Mouse (Mus musculus): ENCODE results near the gene Gm42674. TPM values are rescaled to one million over a fixed set of nuclear protein-coding genes. Genes with fewer than 3 reads are reported as not detected.

Gene Gm42674
- total and polyA plus RNA-seq, 2 experiments from 2014 or later = not detected

GRCm38 (mm10) chr3:90640981-90641380 lies 39.3 kb downstream of the Gm42674 start:
- Histone ChIP-seq H3K4me3 (ENCODE audit: low read depth, low read length) (no peak overlapping the region), H3K4me2 (ENCODE audit: low read depth, low read length) (no peak overlapping the region), H3K9ac (replicated peaks; ENCODE audit: low read depth, low read length) (no peak overlapping the region), H3K27me3 (ENCODE audit: control insufficient read depth, insufficient read depth, low read length) (no peaks in the 10 kb centered on the region), H3K27ac (ENCODE audit: low read depth) (no peak overlapping the region), H3K9me3 (replicated peaks; ENCODE audit: control insufficient read depth, low read length) (no peaks in the 10 kb centered on the region), H3K4me1 (ENCODE audit: control insufficient read depth, insufficient read depth) (no peaks in the 10 kb centered on the region), H3K36me3 (replicated peaks; ENCODE audit: control insufficient read depth, insufficient read depth, low read length) (no peaks in the 10 kb centered on the region)
- DNase-seq (ENCODE audit: low spot score) (no peak), ATAC-seq (ENCODE audit: insufficient read depth, low read depth) (no peak)
- 66% methylated on average over 7 of the region's 7 CpGs for WGBS
- no peak for TF ChIP-seq EP300 (IDR thresholded peaks at IDR 0.05; ENCODE audit: low read depth)

GRCm38 (mm10) chr3:90644220-90644619 lies 42.5 kb downstream of the Gm42674 start:
- DNase-seq (ENCODE audit: low spot score) (no peak), ATAC-seq (ENCODE audit: insufficient read depth, low read depth) (no peak)

GRCm38 (mm10) chr3:90647291-90647690 lies 45.6 kb downstream of the Gm42674 start:
- Histone ChIP-seq H3K36me3 (replicated peaks; ENCODE audit: control insufficient read depth, insufficient read depth, low read length) (no peaks in the 10 kb centered on the region), H3K4me3 (ENCODE audit: low read depth, low read length) (no peak overlapping the region), H3K9me3 (replicated peaks; ENCODE audit: control insufficient read depth, low read length) (no peaks in the 10 kb centered on the region), H3K4me1 (ENCODE audit: control insufficient read depth, insufficient read depth) (no peaks in the 10 kb centered on the region), H3K9ac (replicated peaks; ENCODE audit: low read depth, low read length) (no peak overlapping the region), H3K27me3 (ENCODE audit: control insufficient read depth, insufficient read depth, low read length) (no peaks in the 10 kb centered on the region), H3K4me2 (ENCODE audit: low read depth, low read length) (no peak overlapping the region), H3K27ac (ENCODE audit: low read depth) (no peak overlapping the region)
- DNase-seq (ENCODE audit: low spot score) (no peak), ATAC-seq (ENCODE audit: insufficient read depth, low read depth) (no peak)
- TF ChIP-seq CTCF (IDR thresholded peaks at IDR 0.05; ENCODE audit: low read depth) (no peak), EP300 (IDR thresholded peaks at IDR 0.05; ENCODE audit: low read depth) (no peak)
- 61% methylated on average over 1 of the region's 1 CpGs for WGBS

More at GRCm38 (mm10) chr3:90644220-90644619, 42.5 kb downstream of the Gm42674 start:
- Histone ChIP-seq H3K4me2 (ENCODE audit: low read depth, low read length) (no peak overlapping the region), H3K27ac (ENCODE audit: low read depth) (no peak overlapping the region), H3K9ac (replicated peaks; ENCODE audit: low read depth, low read length) (no peak overlapping the region), H3K36me3 (replicated peaks; ENCODE audit: control insufficient read depth, insufficient read depth, low read length) (no peaks in the 10 kb centered on the region), H3K4me1 (ENCODE audit: control insufficient read depth, insufficient read depth) (no peaks in the 10 kb centered on the region), H3K9me3 (replicated peaks; ENCODE audit: control insufficient read depth, low read length) (no peaks in the 10 kb centered on the region), H3K4me3 (ENCODE audit: low read depth, low read length) (no peak overlapping the region), H3K27me3 (ENCODE audit: control insufficient read depth, insufficient read depth, low read length) (no peaks in the 10 kb centered on the region)
- WGBS = 41% methylated on average over 3 of the region's 3 CpGs
- TF ChIP-seq CTCF (IDR thresholded peaks at IDR 0.05; ENCODE audit: low read depth) (peak; percentile 47), EP300 (IDR thresholded peaks at IDR 0.05; ENCODE audit: low read depth) (no peak)

- ATAC-seq (ENCODE audit: insufficient read depth, low read depth) = no peak
- no peaks in the 10 kb centered on the region for H3K27me3 ChIP-seq (ENCODE audit: control insufficient read depth, insufficient read depth, low read length)
- H3K27ac ChIP-seq (ENCODE audit: low read depth) = no peak overlapping the region
- H3K4me1 ChIP-seq (ENCODE audit: control insufficient read depth, insufficient read depth) = no peaks in the 10 kb centered on the region
- H3K4me2 ChIP-seq (ENCODE audit: low read depth, low read length) = no peak overlapping the region
- no peak for TF ChIP-seq CTCF (IDR thresholded peaks at IDR 0.05; ENCODE audit: low read depth)
- no peak for TF ChIP-seq EP300 (IDR thresholded peaks at IDR 0.05; ENCODE audit: low read depth)
- H3K9ac ChIP-seq (replicated peaks; ENCODE audit: low read depth, low read length) = no peak overlapping the region
- H3K4me3 ChIP-seq (ENCODE audit: low read depth, low read length) = no peak overlapping the region
- no peak for DNase-seq (ENCODE audit: low spot score)
- no peaks in the 10 kb centered on the region for H3K36me3 ChIP-seq (replicated peaks; ENCODE audit: control insufficient read depth, insufficient read depth, low read length)
- no peaks in the 10 kb centered on the region for H3K9me3 ChIP-seq (replicated peaks; ENCODE audit: control insufficient read depth, low read length)
These were observed 47.3 kb downstream of the Gm42674 start for GRCm38 (mm10) chr3:90648981-90649380.

- no peak overlapping the region for H3K9ac ChIP-seq (replicated peaks; ENCODE audit: low read depth, low read length)
- no peak for DNase-seq (ENCODE audit: low spot score)
- no peak overlapping the region for H3K4me2 ChIP-seq (ENCODE audit: low read depth, low read length)
- no peaks in the 10 kb centered on the region for H3K27me3 ChIP-seq (ENCODE audit: control insufficient read depth, insufficient read depth, low read length)
- WGBS = 76% methylated on average over 2 of the region's 2 CpGs
- no peak overlapping the region for H3K4me3 ChIP-seq (ENCODE audit: low read depth, low read length)
- TF ChIP-seq EP300 (IDR thresholded peaks at IDR 0.05; ENCODE audit: low read depth) = no peak
- TF ChIP-seq CTCF (IDR thresholded peaks at IDR 0.05; ENCODE audit: low read depth) = no peak
- ATAC-seq (ENCODE audit: insufficient read depth, low read depth) = no peak
- no peaks in the 10 kb centered on the region for H3K4me1 ChIP-seq (ENCODE audit: control insufficient read depth, insufficient read depth)
- no peak overlapping the region for H3K27ac ChIP-seq (ENCODE audit: low read depth)
- H3K9me3 ChIP-seq (replicated peaks; ENCODE audit: control insufficient read depth, low read length) = no peaks in the 10 kb centered on the region
- H3K36me3 ChIP-seq (replicated peaks; ENCODE audit: control insufficient read depth, insufficient read depth, low read length) = no peaks in the 10 kb centered on the region
These were observed 48.1 kb downstream of the Gm42674 start for GRCm38 (mm10) chr3:90649832-90650231.

- H3K4me3 ChIP-seq (ENCODE audit: low read depth, low read length) = no peak overlapping the region
- no peak for ATAC-seq (ENCODE audit: insufficient read depth, low read depth)
- no peaks in the 10 kb centered on the region for H3K4me1 ChIP-seq (ENCODE audit: control insufficient read depth, insufficient read depth)
- H3K4me2 ChIP-seq (ENCODE audit: low read depth, low read length) = no peak overlapping the region
- H3K9me3 ChIP-seq (replicated peaks; ENCODE audit: control insufficient read depth, low read length) = no peaks in the 10 kb centered on the region
- 37% methylated on average over 5 of the region's 5 CpGs for WGBS
- TF ChIP-seq CTCF (IDR thresholded peaks at IDR 0.05; ENCODE audit: low read depth) (peak; percentile 78), EP300 (IDR thresholded peaks at IDR 0.05; ENCODE audit: low read depth) (no peak)
- no peaks in the 10 kb centered on the region for H3K27me3 ChIP-seq (ENCODE audit: control insufficient read depth, insufficient read depth, low read length)
- H3K36me3 ChIP-seq (replicated peaks; ENCODE audit: control insufficient read depth, insufficient read depth, low read length) = no peaks in the 10 kb centered on the region
- H3K27ac ChIP-seq (ENCODE audit: low read depth) = no peak overlapping the region
- DNase-seq (ENCODE audit: low spot score) = peak; percentile 39
- H3K9ac ChIP-seq (replicated peaks; ENCODE audit: low read depth, low read length) = no peak overlapping the region
These were observed 51.3 kb downstream of the Gm42674 start for GRCm38 (mm10) chr3:90652878-90653508.

Measured in heart, postnatal 0 days (tissue).